Mouse (Mus musculus) retina, postnatal 7 days (tissue): ENCODE results near the gene Gm11111.

Source experiments
- DNase-seq: peaks from one replicate; pipeline ENCODE4 v3.0.0-alpha.2; 2012; ENCODE audit warnings: low read depth, low spot score

Gene Gm11111

GRCm38 (mm10) chr5:98580811-98581210 is 28.3 kb downstream of the Gm11111 start:
- DNase-seq: no peak

- no peak for DNase-seq
These were observed 29.6 kb downstream of the Gm11111 start for GRCm38 (mm10) chr5:98582051-98582450.

DNA sequence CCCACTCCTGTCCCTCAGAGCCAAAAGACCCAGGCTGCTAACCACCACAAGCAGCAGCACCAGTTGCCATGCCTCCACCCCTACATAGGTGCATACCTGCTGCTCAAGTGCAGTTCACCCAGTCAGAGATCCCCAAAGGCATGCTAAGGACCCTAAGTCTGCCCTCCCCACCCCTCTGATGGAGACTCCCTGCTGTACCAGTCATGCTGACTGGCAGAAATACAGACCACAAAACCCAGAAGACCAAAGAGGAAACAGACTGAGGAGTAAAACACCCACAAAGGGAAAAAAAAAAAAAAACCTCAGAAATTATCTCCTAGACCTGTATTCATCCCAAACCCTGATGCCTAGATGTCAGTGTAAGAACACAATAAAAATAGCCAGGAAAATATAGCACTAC is 33.4 kb downstream of the Gm11111 start:
- DNase-seq: no peak
